Mouse (Mus musculus): ENCODE measurements around the gene Psmc1. TPM values are rescaled to one million over a fixed set of nuclear protein-coding genes. Genes with fewer than 3 reads are reported as not detected.

Gene Psmc1
- polyA plus RNA-seq, 1 experiment from 2014 or later = 210 TPM

GRCm38 (mm10) chr12:100090750-100091149 lies 19.2 kb upstream of the Psmc1 start:
- H3K4me1 ChIP-seq (replicated peaks) = no peaks in the 10 kb centered on the region

GRCm38 (mm10) chr12:100093046-100093445 lies 16.9 kb upstream of the Psmc1 start:
- no peak for ATAC-seq (ENCODE audit: insufficient number of reproducible peaks, low FRiP score)
- no peaks in the 10 kb centered on the region for H3K36me3 ChIP-seq
- no peaks in the 10 kb centered on the region for H3K9me3 ChIP-seq (replicated peaks)
- H3K4me3 ChIP-seq = no peak overlapping the region
- no peaks in the 10 kb centered on the region for H3K27me3 ChIP-seq (replicated peaks)
- 79% methylated on average over 11 of the region's 11 CpGs for WGBS
- H3K4me1 ChIP-seq (replicated peaks) = no peaks in the 10 kb centered on the region
- H3K4me2 ChIP-seq = no peak overlapping the region
- no peak overlapping the region for H3K9ac ChIP-seq
- no peak overlapping the region for H3K27ac ChIP-seq (ENCODE audit: poor library complexity, severe bottlenecking)

More at GRCm38 (mm10) chr12:100090750-100091149, 19.2 kb upstream of the Psmc1 start:
- WGBS = 77% methylated on average over 4 of the region's 4 CpGs
- Histone ChIP-seq H3K9me3 (replicated peaks) (no peaks in the 10 kb centered on the region), H3K4me2 (no peak overlapping the region), H3K27me3 (replicated peaks) (no peaks in the 10 kb centered on the region), H3K27ac (ENCODE audit: poor library complexity, severe bottlenecking) (no peak overlapping the region), H3K4me3 (no peak overlapping the region), H3K36me3 (no peaks in the 10 kb centered on the region), H3K9ac (no peak overlapping the region)
- ATAC-seq (ENCODE audit: insufficient number of reproducible peaks, low FRiP score) = no peak

- H3K27ac ChIP-seq (ENCODE audit: poor library complexity, severe bottlenecking) = no peak overlapping the region
- H3K9me3 ChIP-seq (replicated peaks) = no peaks in the 10 kb centered on the region
- H3K27me3 ChIP-seq (replicated peaks) = 0 out of 2 replicates have a peak, but pooled peaks cover 3% of the 10 kb centered on the region
- peaks cover 10% of the 10 kb centered on the region for H3K4me1 ChIP-seq (replicated peaks)
- H3K4me2 ChIP-seq = no peak overlapping the region
- WGBS = 29% methylated on average over 3 of the region's 3 CpGs
- no peak overlapping the region for H3K4me3 ChIP-seq
- 0 out of 2 replicates have a peak, but pooled peaks have one; percentile 53 for ATAC-seq (ENCODE audit: insufficient number of reproducible peaks, low FRiP score)
- H3K36me3 ChIP-seq = no peaks in the 10 kb centered on the region
- H3K9ac ChIP-seq = no peak overlapping the region
Measured at GRCm38 (mm10) chr12:100099971-100100706, 9.8 kb upstream of the Psmc1 start.

- no peaks in the 10 kb centered on the region for H3K9me3 ChIP-seq (replicated peaks)
Measured at GRCm38 (mm10) chr12:100100707-100101030, 9.3 kb upstream of the Psmc1 start.

GRCm38 (mm10) chr12:100101651-100102050 lies 8.3 kb upstream of the Psmc1 start:
- Histone ChIP-seq H3K4me2 (no peak overlapping the region), H3K4me1 (replicated peaks) (peaks cover 10% of the 10 kb centered on the region), H3K9me3 (replicated peaks) (no peaks in the 10 kb centered on the region), H3K27ac (ENCODE audit: poor library complexity, severe bottlenecking) (no peak overlapping the region), H3K4me3 (no peak overlapping the region), H3K9ac (no peak overlapping the region), H3K27me3 (replicated peaks) (0 out of 2 replicates have a peak, but pooled peaks cover 3% of the 10 kb centered on the region), H3K36me3 (no peaks in the 10 kb centered on the region)
- 64% methylated on average over 3 of the region's 3 CpGs for WGBS
- ATAC-seq (ENCODE audit: insufficient number of reproducible peaks, low FRiP score) = no peak

More at GRCm38 (mm10) chr12:100100707-100101030, 9.3 kb upstream of the Psmc1 start:
- no peak for ATAC-seq (ENCODE audit: insufficient number of reproducible peaks, low FRiP score)
- no peak overlapping the region for H3K4me2 ChIP-seq
- H3K9ac ChIP-seq = no peak overlapping the region
- no peak overlapping the region for H3K4me3 ChIP-seq
- H3K36me3 ChIP-seq = no peaks in the 10 kb centered on the region
- H3K27me3 ChIP-seq (replicated peaks) = 0 out of 2 replicates have a peak, but pooled peaks cover 3% of the 10 kb centered on the region
- H3K4me1 ChIP-seq (replicated peaks) = peaks cover 10% of the 10 kb centered on the region
- no peak overlapping the region for H3K27ac ChIP-seq (ENCODE audit: poor library complexity, severe bottlenecking)
- WGBS = 48% methylated on average over 3 of the region's 3 CpGs

- Histone ChIP-seq H3K4me1 (replicated peaks) (peaks cover 10% of the 10 kb centered on the region), H3K4me2 (no peak overlapping the region), H3K27ac (ENCODE audit: poor library complexity, severe bottlenecking) (no peak overlapping the region), H3K36me3 (no peaks in the 10 kb centered on the region), H3K27me3 (replicated peaks) (0 out of 2 replicates have a peak, but pooled peaks cover 3% of the 10 kb centered on the region), H3K9ac (no peak overlapping the region), H3K4me3 (no peak overlapping the region), H3K9me3 (replicated peaks) (no peaks in the 10 kb centered on the region)
- 84% methylated on average over 5 of the region's 5 CpGs for WGBS
- no peak for ATAC-seq (ENCODE audit: insufficient number of reproducible peaks, low FRiP score)
Measured at GRCm38 (mm10) chr12:100104530-100104929, 5.4 kb upstream of the Psmc1 start.

GRCm38 (mm10) chr12:100106275-100106895 lies 3.6 kb upstream of the Psmc1 start:
- ATAC-seq (ENCODE audit: insufficient number of reproducible peaks, low FRiP score) = no peak
- no peak overlapping the region for H3K4me3 ChIP-seq
- WGBS = 11% methylated on average over 20 of the region's 20 CpGs
- H3K4me1 ChIP-seq (replicated peaks) = peaks cover 8% of the 10 kb centered on the region
- no peak overlapping the region for H3K27ac ChIP-seq (ENCODE audit: poor library complexity, severe bottlenecking)
- peak overlapping the region; percentile 47 for H3K4me2 ChIP-seq
- H3K9ac ChIP-seq = no peak overlapping the region
- H3K36me3 ChIP-seq = no peaks in the 10 kb centered on the region; the same call in 1 of the 2 replicates
- H3K27me3 ChIP-seq (replicated peaks) = 0 out of 2 replicates have a peak, but pooled peaks cover 3% of the 10 kb centered on the region
- H3K9me3 ChIP-seq (replicated peaks) = no peaks in the 10 kb centered on the region

- Histone ChIP-seq H3K27ac (ENCODE audit: poor library complexity, severe bottlenecking) (no peak overlapping the region), H3K9ac (no peak overlapping the region), H3K36me3 (peaks cover 9% of the 10 kb centered on the region), H3K4me3 (no peak overlapping the region), H3K9me3 (replicated peaks) (no peaks in the 10 kb centered on the region), H3K4me2 (no peak overlapping the region), H3K27me3 (replicated peaks) (0 out of 2 replicates have a peak, but pooled peaks cover 3% of the 10 kb centered on the region), H3K4me1 (replicated peaks) (peaks cover 10% of the 10 kb centered on the region)
- no peak for ATAC-seq (ENCODE audit: insufficient number of reproducible peaks, low FRiP score)
- 46% methylated on average over 4 of the region's 4 CpGs for WGBS
Measured at GRCm38 (mm10) chr12:100107436-100107835, 2.5 kb upstream of the Psmc1 start.

GRCm38 (mm10) chr12:100115982-100116381 lies 6.0 kb downstream of the Psmc1 start:
- Histone ChIP-seq H3K9me3 (replicated peaks) (no peaks in the 10 kb centered on the region), H3K4me3 (no peak overlapping the region), H3K36me3 (peaks cover 88% of the 10 kb centered on the region), H3K27ac (ENCODE audit: poor library complexity, severe bottlenecking) (no peak overlapping the region), H3K27me3 (replicated peaks) (no peaks in the 10 kb centered on the region), H3K9ac (no peak overlapping the region), H3K4me1 (replicated peaks) (peaks cover 6% of the 10 kb centered on the region), H3K4me2 (no peak overlapping the region)
- ATAC-seq (ENCODE audit: insufficient number of reproducible peaks, low FRiP score) = no peak
- WGBS = 93% methylated on average over 5 of the region's 5 CpGs

- WGBS = 85% methylated on average over 7 of the region's 7 CpGs
- no peak for ATAC-seq (ENCODE audit: insufficient number of reproducible peaks, low FRiP score)
- H3K36me3 ChIP-seq = peaks cover 85% of the 10 kb centered on the region
- H3K4me1 ChIP-seq (replicated peaks) = peaks cover 21% of the 10 kb centered on the region
- H3K9ac ChIP-seq = no peak overlapping the region
- no peak overlapping the region for H3K4me2 ChIP-seq
- no peak overlapping the region for H3K27ac ChIP-seq (ENCODE audit: poor library complexity, severe bottlenecking)
- no peak overlapping the region for H3K4me3 ChIP-seq
- H3K9me3 ChIP-seq (replicated peaks) = no peaks in the 10 kb centered on the region
- H3K27me3 ChIP-seq (replicated peaks) = no peaks in the 10 kb centered on the region
Measured at GRCm38 (mm10) chr12:100122921-100123381, 13.0 kb downstream of the Psmc1 start.

GRCm38 (mm10) chr12:100123476-100123875 lies 13.5 kb downstream of the Psmc1 start:
- no peak for ATAC-seq (ENCODE audit: insufficient number of reproducible peaks, low FRiP score)
- H3K4me2 ChIP-seq = no peak overlapping the region
- H3K9me3 ChIP-seq (replicated peaks) = no peaks in the 10 kb centered on the region
- H3K27ac ChIP-seq (ENCODE audit: poor library complexity, severe bottlenecking) = no peak overlapping the region
- H3K36me3 ChIP-seq = peaks cover 79% of the 10 kb centered on the region
- H3K27me3 ChIP-seq (replicated peaks) = no peaks in the 10 kb centered on the region
- peaks cover 26% of the 10 kb centered on the region for H3K4me1 ChIP-seq (replicated peaks)
- H3K4me3 ChIP-seq = no peak overlapping the region
- WGBS = 89% methylated on average over 9 of the region's 9 CpGs
- no peak overlapping the region for H3K9ac ChIP-seq

Data from heart, embryonic 12.5 days (tissue).